Mouse (Mus musculus): ENCODE measurements around the gene Fto. TPM values are rescaled to one million over a fixed set of nuclear protein-coding genes. Genes with fewer than 3 reads are reported as not detected.

Fto gene
- polyA plus RNA-seq, 1 experiment from 2014 or later: 16.8 TPM

GRCm38 (mm10) chr8:91326018-91326417 is 12.7 kb downstream of the Fto start:
- H3K27me3 ChIP-seq: no peaks in the 10 kb centered on the region
- H3K36me3 ChIP-seq (replicated peaks): no peaks in the 10 kb centered on the region
- no peak overlapping the region for H3K4me3 ChIP-seq (replicated peaks)
- H3K4me1 ChIP-seq (replicated peaks): peaks cover 29% of the 10 kb centered on the region
- H3K9ac ChIP-seq: no peak overlapping the region
- ATAC-seq (ENCODE audit: insufficient read depth): no peak
- WGBS (ENCODE audit: insufficient replicate concordance): 36% methylated on average over 3 of the region's 3 CpGs
- H3K4me2 ChIP-seq: no peak overlapping the region
- no peaks in the 10 kb centered on the region for H3K9me3 ChIP-seq (replicated peaks)
- no peak overlapping the region for H3K27ac ChIP-seq (replicated peaks)

GRCm38 (mm10) chr8:91326946-91327345 is 13.6 kb downstream of the Fto start:
- 81% methylated on average over 6 of the region's 6 CpGs for WGBS (ENCODE audit: insufficient replicate concordance)
- peaks cover 29% of the 10 kb centered on the region for H3K4me1 ChIP-seq (replicated peaks)

GRCm38 (mm10) chr8:91327471-91328205 is 14.3 kb downstream of the Fto start:
- ATAC-seq (ENCODE audit: insufficient read depth): no peak

More at GRCm38 (mm10) chr8:91326946-91327345, 13.6 kb downstream of the Fto start:
- H3K27me3 ChIP-seq: no peaks in the 10 kb centered on the region
- H3K4me2 ChIP-seq: no peak overlapping the region
- no peak overlapping the region for H3K27ac ChIP-seq (replicated peaks)
- H3K4me3 ChIP-seq (replicated peaks): no peak overlapping the region
- H3K9ac ChIP-seq: no peak overlapping the region
- H3K9me3 ChIP-seq (replicated peaks): no peaks in the 10 kb centered on the region
- ATAC-seq (ENCODE audit: insufficient read depth): no peak
- H3K36me3 ChIP-seq (replicated peaks): no peaks in the 10 kb centered on the region

GRCm38 (mm10) chr8:91329056-91329455 is 15.7 kb downstream of the Fto start:
- Histone ChIP-seq H3K4me3 (replicated peaks) (no peak overlapping the region), H3K36me3 (replicated peaks) (no peaks in the 10 kb centered on the region), H3K27me3 (no peaks in the 10 kb centered on the region), H3K4me1 (replicated peaks) (peaks cover 31% of the 10 kb centered on the region), H3K9ac (no peak overlapping the region), H3K4me2 (no peak overlapping the region), H3K27ac (replicated peaks) (peak overlapping the region; percentile 49; the same call in 1 of the 2 replicates), H3K9me3 (replicated peaks) (no peaks in the 10 kb centered on the region)
- WGBS (ENCODE audit: insufficient replicate concordance): 74% methylated on average over 9 of the region's 9 CpGs
- no peak for ATAC-seq (ENCODE audit: insufficient read depth)

More at GRCm38 (mm10) chr8:91327471-91328205, 14.3 kb downstream of the Fto start:
- no peak overlapping the region for H3K4me3 ChIP-seq (replicated peaks)
- WGBS (ENCODE audit: insufficient replicate concordance): 72% methylated on average over 11 of the region's 11 CpGs
- H3K9me3 ChIP-seq (replicated peaks): no peaks in the 10 kb centered on the region
- no peak overlapping the region for H3K4me2 ChIP-seq
- no peak overlapping the region for H3K27ac ChIP-seq (replicated peaks)
- H3K4me1 ChIP-seq (replicated peaks): peaks cover 31% of the 10 kb centered on the region
- no peaks in the 10 kb centered on the region for H3K36me3 ChIP-seq (replicated peaks)
- H3K9ac ChIP-seq: no peak overlapping the region
- no peaks in the 10 kb centered on the region for H3K27me3 ChIP-seq

GRCm38 (mm10) chr8:91329461-91329850 is 16.1 kb downstream of the Fto start:
- WGBS (ENCODE audit: insufficient replicate concordance): 45% methylated on average over 6 of the region's 6 CpGs
- Histone ChIP-seq H3K4me2 (no peak overlapping the region), H3K9ac (no peak overlapping the region), H3K27me3 (no peaks in the 10 kb centered on the region), H3K4me1 (replicated peaks) (peaks cover 31% of the 10 kb centered on the region), H3K27ac (replicated peaks) (peak overlapping the region; percentile 49), H3K9me3 (replicated peaks) (no peaks in the 10 kb centered on the region), H3K4me3 (replicated peaks) (no peak overlapping the region), H3K36me3 (replicated peaks) (no peaks in the 10 kb centered on the region)
- ATAC-seq (ENCODE audit: insufficient read depth): no peak

GRCm38 (mm10) chr8:91338389-91339154 is 25.2 kb downstream of the Fto start:
- Histone ChIP-seq H3K27me3 (no peaks in the 10 kb centered on the region), H3K4me1 (replicated peaks) (0 out of 2 replicates have a peak, but pooled peaks cover 11% of the 10 kb centered on the region), H3K9me3 (replicated peaks) (no peaks in the 10 kb centered on the region), H3K9ac (no peak overlapping the region), H3K4me2 (no peak overlapping the region), H3K36me3 (replicated peaks) (no peaks in the 10 kb centered on the region), H3K4me3 (replicated peaks) (no peak overlapping the region), H3K27ac (replicated peaks) (no peak overlapping the region)
- no peak for ATAC-seq (ENCODE audit: insufficient read depth)
- 70% methylated on average over 6 of the region's 6 CpGs for WGBS (ENCODE audit: insufficient replicate concordance)

GRCm38 (mm10) chr8:91339651-91340050 is 26.3 kb downstream of the Fto start:
- H3K4me3 ChIP-seq (replicated peaks): no peak overlapping the region
- H3K27ac ChIP-seq (replicated peaks): no peak overlapping the region
- no peaks in the 10 kb centered on the region for H3K36me3 ChIP-seq (replicated peaks)
- 78% methylated on average over 8 of the region's 8 CpGs for WGBS (ENCODE audit: insufficient replicate concordance)
- no peaks in the 10 kb centered on the region for H3K27me3 ChIP-seq
- H3K4me1 ChIP-seq (replicated peaks): 0 out of 2 replicates have a peak, but pooled peaks cover 11% of the 10 kb centered on the region
- H3K9ac ChIP-seq: no peak overlapping the region
- no peak overlapping the region for H3K4me2 ChIP-seq
- H3K9me3 ChIP-seq (replicated peaks): no peaks in the 10 kb centered on the region
- ATAC-seq (ENCODE audit: insufficient read depth): no peak

- no peak overlapping the region for H3K27ac ChIP-seq (replicated peaks)
- no peaks in the 10 kb centered on the region for H3K27me3 ChIP-seq
- no peak overlapping the region for H3K9ac ChIP-seq
- no peaks in the 10 kb centered on the region for H3K36me3 ChIP-seq (replicated peaks)
- 0 out of 2 replicates have a peak, but pooled peaks cover 11% of the 10 kb centered on the region for H3K4me1 ChIP-seq (replicated peaks)
- no peak for ATAC-seq (ENCODE audit: insufficient read depth)
- 71% methylated on average over 1 of the region's 1 CpGs for WGBS (ENCODE audit: insufficient replicate concordance)
- H3K9me3 ChIP-seq (replicated peaks): no peaks in the 10 kb centered on the region
- no peak overlapping the region for H3K4me3 ChIP-seq (replicated peaks)
- H3K4me2 ChIP-seq: no peak overlapping the region
Observed at GRCm38 (mm10) chr8:91340746-91341145, 27.4 kb downstream of the Fto start.

GRCm38 (mm10) chr8:91342196-91342595 is 28.9 kb downstream of the Fto start:
- no peak overlapping the region for H3K9ac ChIP-seq
- H3K36me3 ChIP-seq (replicated peaks): no peaks in the 10 kb centered on the region
- no peaks in the 10 kb centered on the region for H3K9me3 ChIP-seq (replicated peaks)
- 62% methylated on average over 5 of the region's 5 CpGs for WGBS (ENCODE audit: insufficient replicate concordance)
- no peak for ATAC-seq (ENCODE audit: insufficient read depth)
- H3K4me2 ChIP-seq: no peak overlapping the region
- no peak overlapping the region for H3K4me3 ChIP-seq (replicated peaks)
- no peak overlapping the region for H3K27ac ChIP-seq (replicated peaks)
- H3K4me1 ChIP-seq (replicated peaks): peaks cover 12% of the 10 kb centered on the region; the same call in 1 of the 2 replicates
- H3K27me3 ChIP-seq: no peaks in the 10 kb centered on the region

GRCm38 (mm10) chr8:91342798-91343197 is 29.5 kb downstream of the Fto start:
- H3K9ac ChIP-seq: no peak overlapping the region
- no peaks in the 10 kb centered on the region for H3K27me3 ChIP-seq
- H3K27ac ChIP-seq (replicated peaks): no peak overlapping the region
- 65% methylated on average over 5 of the region's 5 CpGs for WGBS (ENCODE audit: insufficient replicate concordance)
- no peak for ATAC-seq (ENCODE audit: insufficient read depth)
- no peaks in the 10 kb centered on the region for H3K36me3 ChIP-seq (replicated peaks)
- no peaks in the 10 kb centered on the region for H3K9me3 ChIP-seq (replicated peaks)
- H3K4me1 ChIP-seq (replicated peaks): peaks cover 17% of the 10 kb centered on the region
- H3K4me3 ChIP-seq (replicated peaks): no peak overlapping the region
- no peak overlapping the region for H3K4me2 ChIP-seq

- Histone ChIP-seq H3K4me3 (replicated peaks) (no peak overlapping the region), H3K9ac (no peak overlapping the region), H3K9me3 (replicated peaks) (no peaks in the 10 kb centered on the region), H3K36me3 (replicated peaks) (no peaks in the 10 kb centered on the region), H3K27me3 (no peaks in the 10 kb centered on the region), H3K27ac (replicated peaks) (no peak overlapping the region), H3K4me2 (no peak overlapping the region), H3K4me1 (replicated peaks) (peaks cover 19% of the 10 kb centered on the region)
- ATAC-seq (ENCODE audit: insufficient read depth): no peak
- 61% methylated on average over 11 of the region's 11 CpGs for WGBS (ENCODE audit: insufficient replicate concordance)
Observed at GRCm38 (mm10) chr8:91344659-91345058, 31.3 kb downstream of the Fto start.

Data from liver, embryonic 15.5 days (tissue).